Mouse (Mus musculus) stomach, postnatal 0 days (tissue): Measurements from ENCODE around the gene Pgf. TPM values are rescaled to one million over a fixed set of nuclear protein-coding genes. Genes with fewer than 3 reads are reported as not detected.

Source experiments
- ATAC-seq: fragments of 200-750 bp; cut with Nextera tagmentation; 2 replicates; pipeline ENCODE4 v1.8.0; 2017; ENCODE audit not compliant: low FRiP score, low TSS enrichment
- DNase-seq: peaks from one replicate; pipeline ENCODE4 v3.0.0-alpha.2; 2016; ENCODE audit warnings: low spot score
- H3K27ac ChIP-seq: fragments of 300-500 bp; sonication (generic); replicated peaks from 2 replicates; pipeline ENCODE4 v1.5.1; 2014; ENCODE audit warnings: mild to moderate bottlenecking, control low read depth
- H3K27me3 ChIP-seq: fragments of 300-500 bp; sonication (generic); 2 replicates; pipeline ENCODE4 v1.6.1; 2014; ENCODE audit warnings: low read length; ENCODE audit not compliant: control insufficient read depth, insufficient read depth
- H3K36me3 ChIP-seq: fragments of 300-500 bp; sonication (generic); 2 replicates; pipeline ENCODE4 v1.6.1; 2014; ENCODE audit warnings: low read length, mixed read lengths; ENCODE audit not compliant: control insufficient read depth, insufficient read depth
- H3K4me1 ChIP-seq: fragments of 300-500 bp; sonication (generic); replicated peaks from 2 replicates; pipeline ENCODE4 v1.6.1; 2014; ENCODE audit warnings: antibody characterized with exemption; ENCODE audit not compliant: control insufficient read depth, insufficient read depth
- H3K4me2 ChIP-seq: fragments of 300-500 bp; sonication (generic); replicated peaks from 2 replicates; pipeline ENCODE4 v1.6.1; 2014; ENCODE audit warnings: low read depth, mild to moderate bottlenecking, control low read depth, moderate library complexity
- H3K4me3 ChIP-seq: fragments of 300-500 bp; sonication (generic); 2 replicates; pipeline ENCODE4 v1.5.1; 2014; ENCODE audit warnings: low read depth, low read length, control low read depth
- H3K9ac ChIP-seq: fragments of 300-500 bp; sonication (generic); 2 replicates; pipeline ENCODE4 v1.6.1; 2014; ENCODE audit warnings: mild to moderate bottlenecking, low read length, control low read depth, mixed read lengths
- H3K9me3 ChIP-seq: fragments of 300-500 bp; sonication (generic); 2 replicates; pipeline ENCODE4 v1.6.1; 2016; ENCODE audit warnings: low read length; ENCODE audit not compliant: control insufficient read depth
- CTCF ChIP-seq: IDR thresholded peaks from 2 replicates; pipeline ENCODE4 v1.5.1; 2016; ENCODE audit warnings: antibody characterized with exemption, low read depth, mild to moderate bottlenecking, moderate library complexity
- EP300 ChIP-seq: optimal IDR thresholded peaks from 2 replicates; pipeline ENCODE3; 2016; ENCODE audit warnings: antibody characterized with exemption
- WGBS: fragments of 180-500 bp; shearing (Covaris S2); extraction: QIAGEN DNeasy Blood & Tissue Kit; methylation state at CpG from one replicate; pipeline ENCODE4 v1.1.7; 2014; 5-methylcytosine and 5-hydroxymethylcytosine counted together
- polyA plus RNA-seq: library from polyadenylated mRNA; unstranded; fragments of >200 nt; fragmentation: Nextera tagmentation; extraction: Ambion mirVana; gene quantifications from 2 replicates; pipeline ENCODE4 v1.2.1, GENCODE M21; 2015

The Pgf gene
- polyA plus RNA-seq, 1 experiment from 2014 or later, result 3.5 TPM

- 79% methylated on average over 8 of the region's 8 CpGs for WGBS
- ATAC-seq, result no peak
- no peaks in the 10 kb centered on the region for H3K27me3 ChIP-seq
- no peaks in the 10 kb centered on the region for H3K4me1 ChIP-seq
- TF ChIP-seq CTCF, result no peak
- TF ChIP-seq EP300, result no peak
- peaks cover 36% of the 10 kb centered on the region for H3K36me3 ChIP-seq
- no peak overlapping the region for H3K27ac ChIP-seq
- H3K9ac ChIP-seq, result no peak overlapping the region
- no peaks in the 10 kb centered on the region for H3K9me3 ChIP-seq
- H3K4me2 ChIP-seq, result no peak overlapping the region
- H3K4me3 ChIP-seq, result no peak overlapping the region
- no peak for DNase-seq
Measured at GRCm38 (mm10) chr12:85134043-85134794, 43.4 kb downstream of the Pgf start.

GRCm38 (mm10) chr12:85131361-85131760 lies 46.2 kb downstream of the Pgf start:
- DNase-seq (no peak), ATAC-seq (no peak)
- H3K9ac ChIP-seq, result no peak overlapping the region
- TF ChIP-seq CTCF (no peak), EP300 (no peak)
- no peak overlapping the region for H3K4me3 ChIP-seq
- H3K4me2 ChIP-seq, result no peak overlapping the region
- H3K9me3 ChIP-seq, result no peaks in the 10 kb centered on the region
- H3K36me3 ChIP-seq, result peaks cover 38% of the 10 kb centered on the region
- WGBS, result 89% methylated on average over 6 of the region's 6 CpGs
- no peaks in the 10 kb centered on the region for H3K27me3 ChIP-seq
- no peak overlapping the region for H3K27ac ChIP-seq
- no peaks in the 10 kb centered on the region for H3K4me1 ChIP-seq

GRCm38 (mm10) chr12:85129426-85129978 lies 48.1 kb downstream of the Pgf start:
- no peaks in the 10 kb centered on the region for H3K9me3 ChIP-seq
- H3K36me3 ChIP-seq, result peaks cover 44% of the 10 kb centered on the region
- no peak overlapping the region for H3K4me2 ChIP-seq
- TF ChIP-seq EP300 (no peak), CTCF (no peak)
- no peak for DNase-seq
- no peak overlapping the region for H3K27ac ChIP-seq
- ATAC-seq, result no peak
- no peak overlapping the region for H3K9ac ChIP-seq
- no peaks in the 10 kb centered on the region for H3K27me3 ChIP-seq
- WGBS, result 88% methylated on average over 9 of the region's 9 CpGs
- H3K4me3 ChIP-seq, result no peak overlapping the region
- H3K4me1 ChIP-seq, result no peaks in the 10 kb centered on the region

GRCm38 (mm10) chr12:85126986-85127603 lies 50.5 kb downstream of the Pgf start:
- Histone ChIP-seq H3K9me3 (no peaks in the 10 kb centered on the region), H3K9ac (no peak overlapping the region), H3K36me3 (peaks cover 42% of the 10 kb centered on the region), H3K27ac (no peak overlapping the region), H3K27me3 (no peaks in the 10 kb centered on the region), H3K4me2 (no peak overlapping the region), H3K4me1 (no peaks in the 10 kb centered on the region), H3K4me3 (no peak overlapping the region)
- TF ChIP-seq CTCF, result no peak
- no peak for TF ChIP-seq EP300
- WGBS, result 77% methylated on average over 8 of the region's 8 CpGs
- DNase-seq (no peak), ATAC-seq (no peak)

- Histone ChIP-seq H3K27me3 (no peaks in the 10 kb centered on the region), H3K4me3 (no peak overlapping the region), H3K4me2 (no peak overlapping the region), H3K27ac (no peak overlapping the region), H3K36me3 (peaks cover 34% of the 10 kb centered on the region), H3K9ac (no peak overlapping the region), H3K4me1 (no peaks in the 10 kb centered on the region), H3K9me3 (no peaks in the 10 kb centered on the region)
- WGBS, result 95% methylated on average over 5 of the region's 5 CpGs
- TF ChIP-seq CTCF, result no peak
- no peak for TF ChIP-seq EP300
- ATAC-seq (no peak), DNase-seq (no peak)
Measured at GRCm38 (mm10) chr12:85124751-85125150, 52.8 kb downstream of the Pgf start.

- Histone ChIP-seq H3K9me3 (no peaks in the 10 kb centered on the region), H3K27ac (no peak overlapping the region), H3K4me2 (no peak overlapping the region), H3K4me1 (no peaks in the 10 kb centered on the region), H3K27me3 (no peaks in the 10 kb centered on the region), H3K9ac (no peak overlapping the region), H3K36me3 (peaks cover 33% of the 10 kb centered on the region), H3K4me3 (no peak overlapping the region)
- WGBS, result 91% methylated on average over 11 of the region's 11 CpGs
- no peak for ATAC-seq
- DNase-seq, result no peak
- TF ChIP-seq EP300 (no peak), CTCF (no peak)
Measured at GRCm38 (mm10) chr12:85123645-85124044, 53.9 kb downstream of the Pgf start.
